Mouse (Mus musculus) c-Kit-positive CD71-negative TER-119-negative erythroid progenitor cells, embryonic 14.5 days (primary cell): ENCODE data around the gene Dis3l2.

ENCODE experiments used
- DNase-seq: peaks from one replicate; pipeline ENCODE4 v3.0.0-alpha.2; 2013; ENCODE audit warnings: low read depth

Gene Dis3l2

DNA sequence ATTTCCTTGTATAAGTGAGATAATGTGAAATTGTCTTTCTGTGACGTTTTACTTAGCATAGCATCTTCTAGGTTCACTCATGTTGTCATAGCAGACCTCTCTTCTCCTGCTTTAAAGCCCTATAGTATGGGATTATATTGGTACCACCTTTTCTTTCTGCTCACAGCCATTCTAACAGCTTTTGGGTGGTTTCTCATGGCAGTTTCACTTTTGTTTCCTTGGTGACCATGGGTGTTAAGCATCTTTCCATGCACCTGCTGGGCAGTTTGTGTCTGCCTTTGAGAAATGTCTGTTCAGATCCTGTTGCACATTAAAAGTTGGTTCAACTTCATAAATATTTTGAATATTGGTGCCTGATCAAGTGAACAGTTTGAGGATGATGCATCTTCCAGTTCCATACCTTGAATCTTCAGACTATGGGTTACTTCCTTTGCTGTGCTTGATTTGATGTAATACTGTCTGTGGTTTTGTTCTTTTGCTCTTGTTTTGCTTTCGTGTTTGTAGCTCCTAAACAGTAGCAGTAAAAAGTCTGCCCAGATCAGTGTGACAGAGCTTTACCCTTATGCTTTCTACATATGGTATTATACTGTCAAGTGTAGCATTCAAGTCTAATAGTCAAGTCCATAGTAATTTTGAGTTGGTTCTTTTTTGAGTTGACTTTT lies 29.7 kb downstream of the Dis3l2 start:
- DNase-seq, result no peak

DNA sequence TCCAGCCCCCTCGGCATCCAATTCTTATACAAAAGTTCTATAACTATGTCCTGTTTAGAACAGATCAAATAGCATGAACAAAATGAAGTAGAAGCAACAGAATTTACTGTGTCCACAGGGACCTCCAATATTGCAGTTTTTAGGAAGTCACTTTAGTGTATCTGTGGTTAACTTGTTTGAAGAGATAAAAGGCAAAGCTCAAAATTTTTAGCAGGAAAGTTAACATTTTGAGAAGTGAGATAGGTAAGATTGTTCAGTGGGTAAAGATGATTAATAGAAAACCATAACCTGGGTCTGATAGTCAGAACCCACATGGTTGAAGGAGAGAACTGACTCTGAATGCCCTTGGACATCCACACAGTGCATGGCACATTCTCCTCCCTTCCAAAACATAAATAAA lies 32.8 kb downstream of the Dis3l2 start:
- DNase-seq, result no peak

DNA sequence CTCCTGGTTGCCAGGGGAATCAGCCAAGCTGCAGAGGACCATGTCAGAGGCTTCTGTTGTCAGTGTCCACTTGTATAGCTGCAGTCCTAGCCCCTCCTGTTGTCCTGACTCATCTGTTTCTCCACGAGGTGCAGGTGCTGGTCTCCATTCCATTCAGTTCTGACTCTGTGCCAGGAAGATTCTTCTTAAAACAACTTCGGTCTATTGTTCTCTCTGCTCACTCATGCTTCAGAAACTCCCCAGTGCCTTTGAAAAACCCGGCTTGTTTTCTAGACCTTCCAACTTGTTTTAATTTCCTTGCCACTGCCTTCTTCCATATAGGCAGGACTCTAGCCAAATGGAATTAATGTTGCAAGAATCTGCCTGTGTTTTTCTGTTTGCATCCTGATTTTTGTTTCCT lies 39.3 kb downstream of the Dis3l2 start:
- no peak for DNase-seq

DNA sequence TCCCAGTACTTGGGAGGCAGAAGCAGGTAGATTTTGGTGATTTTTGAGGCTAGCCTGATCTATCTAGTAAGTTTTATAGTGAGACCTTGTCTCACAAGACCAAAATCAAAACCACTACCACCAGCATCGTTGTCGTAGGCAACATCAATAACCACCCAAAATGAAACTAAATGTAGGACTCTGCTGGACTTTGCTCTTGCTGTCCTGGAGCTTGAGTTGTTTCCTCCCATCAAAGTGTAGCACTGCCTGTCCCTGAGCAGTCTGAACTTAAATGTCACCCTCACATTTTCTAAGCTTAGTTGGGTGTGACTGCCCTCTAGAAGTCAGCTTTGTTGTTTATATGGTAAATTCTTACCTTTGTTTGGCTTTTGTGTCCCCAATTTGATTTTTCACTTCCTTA lies 43.4 kb downstream of the Dis3l2 start:
- no peak for DNase-seq

DNA sequence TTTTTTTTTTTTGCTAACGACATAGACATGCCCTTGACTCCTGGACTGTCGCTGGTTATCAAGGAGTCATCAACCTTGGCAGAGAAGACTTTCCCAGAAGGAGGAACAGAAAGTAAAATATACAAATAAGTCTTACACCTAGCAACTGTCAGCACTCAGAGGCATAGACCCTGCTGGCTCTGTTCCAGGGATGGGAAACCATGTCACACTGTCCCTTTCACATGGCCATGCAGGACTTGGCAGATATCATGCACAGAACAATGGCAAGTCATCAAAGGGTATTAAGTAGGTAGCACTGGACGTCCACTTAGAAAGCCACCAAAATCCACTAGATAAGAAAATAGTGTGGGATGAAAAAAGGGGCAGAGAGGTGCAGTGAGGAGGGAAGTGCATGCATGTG lies 46.5 kb downstream of the Dis3l2 start:
- DNase-seq, result no peak

DNA sequence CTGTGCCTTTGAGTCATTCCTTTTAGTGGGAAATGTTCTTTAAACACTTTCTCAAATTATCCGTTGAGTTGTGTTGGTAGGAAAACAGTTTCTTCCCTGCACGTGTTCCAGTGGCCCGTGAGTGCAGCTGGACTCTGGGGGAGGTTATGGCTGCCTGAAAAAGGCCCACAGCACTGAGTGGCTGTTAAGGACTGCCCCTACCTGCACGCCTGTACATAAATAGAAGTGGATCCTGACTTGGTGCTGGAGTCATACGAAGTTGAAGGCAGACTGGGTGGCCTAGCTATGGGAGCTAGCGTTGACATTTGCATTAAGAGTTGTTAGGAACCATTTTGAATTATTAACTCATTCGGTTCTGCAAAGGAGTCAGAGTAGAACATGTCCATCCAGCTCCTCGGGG lies 49.8 kb downstream of the Dis3l2 start:
- no peak for DNase-seq

DNA sequence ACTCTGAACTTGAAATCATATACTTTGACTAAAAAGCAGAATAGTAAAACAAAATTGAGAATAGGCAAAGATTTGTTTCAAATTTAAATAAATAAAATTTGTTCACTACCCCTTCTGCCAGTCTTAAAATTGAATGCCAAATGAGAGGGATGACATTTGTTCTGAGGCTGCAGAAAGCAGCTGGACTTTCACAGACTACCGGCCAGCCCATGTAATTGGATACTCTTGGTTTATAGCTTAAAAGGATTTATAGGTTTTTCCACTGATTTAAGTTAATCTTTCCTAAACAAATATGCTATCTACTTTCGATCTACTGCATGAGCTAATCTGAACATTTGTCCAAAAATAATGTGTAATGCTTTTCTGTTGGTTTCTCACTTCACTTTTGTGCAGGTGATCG lies 50.7 kb downstream of the Dis3l2 start:
- DNase-seq, result no peak

DNA sequence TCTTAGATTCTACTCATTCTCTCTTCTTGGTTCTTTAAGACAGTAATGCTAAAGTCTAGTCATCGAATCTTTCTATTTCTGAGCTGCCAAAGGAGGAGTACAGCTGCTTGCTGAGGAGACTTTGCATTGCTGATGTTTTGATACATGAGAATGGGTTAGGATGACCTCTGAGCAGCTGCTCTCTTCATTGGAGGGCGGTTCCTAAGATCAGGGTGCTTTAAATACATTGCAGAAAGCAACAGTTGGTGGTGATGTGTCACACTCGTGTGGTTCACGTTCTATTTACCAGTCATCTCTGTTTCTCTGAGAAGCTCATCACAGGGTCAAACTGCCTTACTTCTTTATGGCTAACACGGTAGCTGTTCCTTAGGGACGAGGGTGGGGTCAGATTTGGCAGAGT lies 54.5 kb downstream of the Dis3l2 start:
- DNase-seq, result no peak

DNA sequence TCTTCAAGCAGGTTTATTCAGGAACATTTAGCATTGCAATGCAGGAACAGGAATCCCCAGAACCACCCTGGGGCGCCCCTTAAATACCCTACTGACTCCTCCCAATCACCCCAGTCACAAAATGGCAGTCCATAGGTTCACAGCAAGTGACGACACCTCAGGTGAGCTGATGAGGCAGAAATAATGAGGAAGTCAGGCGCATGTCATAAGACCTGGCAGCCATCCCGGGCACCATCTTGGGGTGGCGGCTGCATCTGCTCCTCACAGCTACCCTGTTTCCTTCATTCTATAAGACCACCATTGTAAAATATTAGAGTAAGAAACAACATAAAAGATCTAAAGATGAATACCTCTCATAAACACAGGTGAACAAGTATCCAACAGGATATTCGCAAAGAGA lies 58.6 kb downstream of the Dis3l2 start:
- DNase-seq, result no peak

DNA sequence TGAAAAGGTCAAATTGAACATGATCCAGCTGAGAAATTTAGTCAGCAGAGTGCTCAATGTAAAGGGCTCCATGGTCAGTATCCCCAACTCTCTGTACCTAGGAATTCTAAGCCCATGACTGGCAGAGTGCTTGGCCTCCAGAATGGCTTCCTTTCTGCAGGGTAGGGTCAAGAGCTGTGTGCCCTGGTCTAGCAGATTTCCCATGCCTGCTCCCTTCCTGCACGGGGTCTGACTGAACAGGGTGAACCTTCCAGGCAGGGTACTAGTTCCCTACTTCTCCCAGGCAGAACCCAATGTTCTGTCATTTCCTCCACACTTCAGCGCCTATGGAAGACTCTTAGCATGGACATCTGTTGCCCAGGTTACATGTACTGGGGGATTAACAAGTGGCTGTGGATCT lies 97.6 kb downstream of the Dis3l2 start:
- DNase-seq, result no peak

DNA sequence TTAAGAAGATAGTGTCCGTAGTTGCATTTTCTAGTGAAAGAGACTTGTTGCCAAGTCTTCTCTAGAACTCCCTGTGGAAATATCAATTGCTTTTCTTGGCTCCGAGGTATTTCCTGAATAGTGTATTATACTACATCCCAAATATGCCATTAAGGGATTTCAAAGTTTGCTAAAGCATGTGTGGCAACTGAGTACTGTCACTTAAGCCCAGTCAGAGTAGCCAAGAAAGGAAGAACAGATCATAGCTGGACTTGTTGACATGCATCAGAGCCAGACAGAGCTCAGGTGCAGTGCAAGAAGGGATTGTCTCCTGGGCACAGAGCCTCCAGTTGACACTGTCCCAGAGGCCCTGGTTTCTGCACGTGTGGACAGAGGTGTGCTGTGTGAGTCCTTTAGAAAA lies 108.1 kb downstream of the Dis3l2 start:
- DNase-seq, result no peak

DNA sequence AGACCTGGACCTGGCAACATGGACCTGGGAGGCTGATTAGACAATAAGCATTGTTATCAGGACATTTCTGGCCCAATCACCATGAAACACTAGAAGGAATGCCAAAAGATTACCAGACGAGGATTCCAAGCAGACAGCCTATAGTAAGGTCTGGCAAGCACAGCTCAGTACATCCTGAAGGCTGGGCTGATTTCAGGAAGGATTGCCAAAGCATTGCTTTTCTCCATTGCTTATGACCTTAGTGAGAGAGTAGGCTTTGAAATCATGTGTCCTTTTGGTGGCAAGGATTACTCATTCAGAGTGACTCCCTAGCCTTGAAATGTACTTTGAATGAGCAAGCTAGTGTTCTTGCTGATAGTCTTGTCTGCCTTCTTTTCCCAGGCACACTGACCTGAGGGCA lies 118.7 kb downstream of the Dis3l2 start:
- DNase-seq, result no peak

DNA sequence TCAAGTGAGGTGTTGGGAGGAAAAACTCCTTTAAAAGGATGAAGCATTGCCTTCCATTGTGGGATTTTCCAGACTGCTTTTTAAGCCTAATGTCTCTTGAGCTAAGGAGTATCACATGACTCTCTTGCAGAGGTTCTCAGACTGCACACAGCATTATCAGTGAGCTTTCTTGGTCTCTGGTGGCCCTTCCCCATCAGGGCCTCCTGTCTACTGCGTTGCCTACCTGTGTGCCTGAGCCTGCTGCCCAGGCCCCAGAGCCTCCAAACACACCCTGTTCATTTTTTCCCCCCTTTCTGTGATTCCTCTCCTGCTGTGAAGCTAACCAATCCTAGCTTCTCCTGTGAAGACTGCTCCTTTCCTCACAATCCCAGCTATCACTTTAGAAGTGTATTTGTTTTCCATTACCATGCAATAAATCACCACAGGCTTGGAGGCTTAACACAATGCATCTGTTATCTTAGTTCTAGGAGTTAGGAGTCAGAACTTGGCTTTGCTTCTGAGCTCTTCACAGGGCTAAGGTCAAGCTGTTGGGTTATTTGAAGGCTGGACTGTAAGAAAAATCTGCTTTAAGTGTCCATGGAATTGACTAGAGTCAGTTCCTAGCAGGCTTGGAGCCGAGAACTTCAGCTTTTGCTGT lies 130.9 kb downstream of the Dis3l2 start:
- no peak for DNase-seq

DNA sequence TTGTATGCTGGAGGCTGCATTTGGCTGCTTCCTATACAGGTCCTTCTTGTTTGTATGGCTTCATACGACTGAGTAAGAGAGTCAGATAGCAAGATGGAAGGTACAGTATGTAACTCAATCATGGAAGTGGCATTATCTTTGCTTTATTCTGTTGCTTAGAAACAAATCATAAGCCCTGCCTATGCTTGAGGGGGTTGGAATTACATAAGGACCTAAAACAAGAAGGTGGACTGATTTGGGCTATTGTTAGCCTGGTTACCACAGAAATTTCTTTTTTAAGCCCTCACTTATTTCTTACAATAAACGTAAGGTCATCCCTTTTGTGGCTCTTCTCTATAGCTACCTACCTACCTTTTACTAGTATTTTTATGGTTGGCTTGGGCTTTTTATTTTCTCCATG lies 131.4 kb downstream of the Dis3l2 start:
- DNase-seq, result no peak

DNA sequence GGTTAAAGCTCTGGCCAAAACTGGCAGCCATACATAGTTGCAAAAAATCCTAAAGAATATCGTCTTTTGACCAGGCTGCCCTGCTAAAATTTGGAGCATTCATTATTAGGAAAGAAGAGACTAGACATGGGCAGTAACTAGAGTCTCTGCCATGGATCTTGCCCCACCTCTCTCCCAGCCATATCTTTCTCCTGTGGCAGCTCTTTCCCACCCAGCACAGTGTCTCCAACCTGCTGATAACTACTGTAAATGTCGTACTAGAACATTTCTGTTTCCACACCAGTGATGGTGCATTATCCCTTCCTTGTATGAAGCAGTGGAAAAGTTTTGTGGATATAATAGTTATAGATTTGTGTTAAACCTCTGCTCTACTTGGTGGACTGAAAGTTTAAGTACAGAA lies 147.1 kb downstream of the Dis3l2 start:
- DNase-seq, result no peak

DNA sequence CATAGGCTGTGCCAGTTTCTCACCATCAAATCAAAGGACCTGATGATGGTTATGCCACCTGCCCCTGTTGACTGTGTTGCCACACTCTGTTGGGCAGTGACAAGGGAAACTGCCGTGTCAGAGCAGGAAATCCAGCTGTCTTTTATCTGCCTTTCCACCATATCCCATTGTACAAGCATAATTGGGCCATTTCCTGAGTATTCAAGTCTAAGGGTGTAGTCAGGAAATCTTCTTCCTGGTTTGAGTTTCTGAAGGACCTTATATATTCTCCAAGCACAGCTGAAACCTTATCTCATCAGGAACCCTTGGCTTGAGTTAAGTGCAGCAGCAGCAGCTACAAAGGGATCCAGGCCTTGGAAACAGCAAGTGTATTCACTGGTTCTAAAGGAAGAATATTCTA lies 155.3 kb downstream of the Dis3l2 start:
- no peak for DNase-seq

DNA sequence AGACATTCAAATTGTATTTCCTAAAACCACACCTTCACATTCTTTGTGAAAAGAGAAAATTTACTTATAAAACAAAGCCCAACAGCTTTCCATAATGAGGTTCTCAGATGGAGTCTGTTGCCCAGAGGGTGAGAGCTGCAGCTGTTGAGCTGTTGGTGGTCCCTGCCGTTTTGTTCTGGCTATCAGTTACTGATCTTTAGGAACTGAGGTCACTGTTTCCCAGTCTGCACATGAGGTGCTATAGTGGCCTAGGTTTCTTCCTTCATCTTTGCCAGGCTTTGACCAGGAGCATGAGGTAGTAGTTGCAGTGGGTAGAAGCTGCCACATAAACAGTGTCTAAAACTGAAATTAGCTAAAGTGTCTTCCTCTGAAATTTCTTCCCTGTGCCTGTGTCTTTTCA lies 155.8 kb downstream of the Dis3l2 start:
- no peak for DNase-seq

DNA sequence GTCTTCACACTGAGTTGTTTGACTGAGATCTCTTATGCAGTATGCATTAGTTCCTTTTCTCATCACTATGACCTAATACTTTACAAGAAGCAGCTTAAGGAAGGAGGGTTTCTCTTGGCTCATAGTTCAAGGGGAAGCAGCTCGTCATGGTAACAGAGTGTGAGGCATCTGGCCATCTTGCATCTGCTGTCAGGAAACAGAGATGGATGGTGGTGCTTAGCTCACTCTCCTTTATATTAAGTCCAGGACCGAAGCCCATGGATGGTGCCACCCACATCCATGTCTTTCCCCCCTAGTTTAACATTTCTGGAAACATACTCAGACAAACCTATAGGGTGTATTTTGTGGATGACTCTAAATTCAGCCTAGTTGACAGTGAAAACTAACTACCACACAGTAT lies 170.1 kb downstream of the Dis3l2 start:
- no peak for DNase-seq

DNA sequence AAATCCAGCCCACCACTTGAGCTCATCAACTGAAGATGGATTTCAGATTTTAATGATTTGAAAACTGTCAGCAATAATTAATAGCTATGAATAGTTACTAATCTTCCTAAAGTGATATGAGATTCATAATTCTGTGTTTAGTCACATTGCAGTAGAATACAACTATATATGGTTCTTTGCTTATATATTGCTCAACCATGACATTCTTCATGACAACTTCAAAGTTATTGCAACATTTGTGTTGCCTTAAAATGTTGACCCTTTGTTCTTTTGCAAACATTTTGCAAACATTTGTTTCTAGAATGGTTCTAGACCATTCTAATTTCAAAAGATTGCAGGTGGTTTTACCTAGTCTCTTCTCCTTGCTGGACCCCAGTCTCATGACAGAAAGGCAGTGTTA lies 175.1 kb downstream of the Dis3l2 start:
- DNase-seq, result no peak

DNA sequence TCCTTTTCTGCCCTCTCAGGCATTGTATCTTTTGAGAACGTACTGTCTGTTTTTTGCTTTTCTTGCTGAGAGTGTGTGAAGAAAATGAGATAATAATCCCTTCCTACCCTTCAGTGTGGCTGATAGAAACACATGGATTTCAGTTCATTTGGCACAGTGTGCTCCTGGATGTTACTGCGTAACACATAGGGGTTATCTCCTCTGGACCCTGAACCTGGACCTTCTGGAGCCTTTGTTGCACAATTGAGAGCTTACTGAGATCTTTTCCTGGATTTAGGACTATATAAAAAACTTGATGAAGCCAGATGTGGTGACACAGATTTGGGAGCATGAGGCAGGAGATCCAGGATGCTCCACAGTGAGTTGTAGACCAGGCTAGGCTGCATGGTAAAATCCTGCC lies 175.9 kb downstream of the Dis3l2 start:
- no peak for DNase-seq

DNA sequence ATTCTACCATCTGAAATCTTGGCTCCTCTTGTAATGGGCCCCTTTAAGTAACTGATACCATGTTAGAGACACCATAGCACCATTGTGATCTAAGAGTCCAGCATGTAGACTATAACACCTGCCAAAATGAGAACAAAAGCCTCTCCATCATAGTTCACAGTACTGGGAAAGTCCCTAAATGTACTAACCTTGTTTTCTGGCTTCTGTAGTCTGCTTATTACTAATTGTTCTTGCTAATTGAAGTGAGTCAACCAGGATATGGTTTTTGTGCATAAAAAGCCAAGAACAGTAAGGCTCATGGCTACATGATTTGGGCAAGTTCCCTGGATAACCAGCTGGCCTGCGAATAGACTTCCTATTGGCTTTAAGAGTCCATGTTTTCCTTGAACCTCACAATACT lies 183.5 kb downstream of the Dis3l2 start:
- DNase-seq, result no peak

DNA sequence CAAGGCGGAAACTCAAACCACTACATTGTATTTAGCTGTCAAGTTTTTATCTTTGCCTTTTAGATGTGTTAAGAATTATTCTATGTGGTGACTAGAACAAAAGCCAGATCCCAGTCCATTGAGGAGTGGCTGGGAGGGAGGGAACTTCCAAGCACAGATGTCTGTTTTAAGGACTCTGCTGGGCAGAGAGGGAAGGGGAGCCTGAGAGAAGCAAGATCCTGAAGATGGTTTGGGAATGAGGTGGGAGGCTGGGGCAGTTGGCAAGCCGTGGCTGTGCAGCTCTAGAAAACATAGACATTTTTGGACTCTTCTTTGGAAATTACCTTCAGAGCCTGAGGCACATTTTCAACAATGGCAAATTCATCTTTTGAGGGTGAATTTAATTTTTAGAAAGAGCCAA lies 208.9 kb downstream of the Dis3l2 start:
- no peak for DNase-seq

DNA sequence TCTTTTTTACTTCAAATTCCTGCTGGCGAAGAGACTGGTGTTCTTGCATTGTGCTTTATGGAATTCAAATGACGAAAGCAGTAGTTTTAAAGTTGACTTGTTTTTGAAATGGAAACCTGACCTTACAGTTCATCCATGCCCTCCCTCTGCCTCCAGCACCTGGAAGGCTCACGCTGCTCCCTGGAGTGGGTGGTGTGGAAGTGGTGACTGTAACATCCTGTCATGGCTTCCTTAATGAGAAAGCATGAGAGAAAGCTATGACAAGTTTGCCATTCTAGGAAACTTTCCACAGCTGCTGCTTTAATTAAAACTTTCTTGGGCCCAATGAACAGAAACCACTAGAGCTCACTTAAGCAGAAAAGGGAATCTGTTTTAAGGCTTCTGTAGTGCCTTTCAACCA lies 210.3 kb downstream of the Dis3l2 start:
- no peak for DNase-seq

DNA sequence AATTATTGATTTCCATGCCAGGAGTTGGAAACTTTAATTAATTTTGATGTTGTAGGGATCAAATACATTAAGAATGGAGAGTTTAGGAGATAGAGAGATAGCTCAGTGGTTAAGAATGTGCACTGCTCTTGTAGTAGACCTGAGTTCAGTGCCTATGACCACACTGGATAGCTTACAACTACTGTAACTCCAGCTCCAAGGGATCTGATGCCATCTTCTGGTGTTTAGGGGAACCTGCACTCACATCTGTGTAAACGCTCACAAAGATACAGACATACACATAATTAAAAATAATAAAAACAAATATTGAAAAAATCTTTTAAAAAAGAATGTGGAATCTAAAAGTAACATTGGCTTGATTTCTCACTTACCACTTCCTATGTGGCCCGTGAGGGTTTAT lies 211.1 kb downstream of the Dis3l2 start:
- no peak for DNase-seq
